Mouse (Mus musculus) adrenal gland, adult 2 months (tissue): ENCODE results near the gene Slc25a44. TPM values are rescaled to one million over a fixed set of nuclear protein-coding genes. Genes with fewer than 3 reads are reported as not detected.
A peak's percentile ranks its signal among the peaks of the same experiment; 100 is the strongest.

ENCODE experiments used
- DNase-seq: peaks from one replicate; pipeline ENCODE4 v3.0.0; 2021
- long read RNA-seq: library from polyadenylated mRNA; stranded (forward); transcript quantifications from one replicate; pipeline ENCODE4 v2.0.0, GENCODE M21; 2021
- polyA plus RNA-seq: library from polyadenylated mRNA; depleted of rRNA; stranded (reverse); fragments of >200 nt; gene quantifications from 2 replicates; pipeline ENCODE4 v1.2.3, GENCODE M21; 2012; rRNA removed
- total RNA-seq, 2 experiments: library from RNA; stranded (reverse); gene quantifications; 2 replicates each; pipeline ENCODE4 v1.2.3; 2021

Slc25a44 gene
- 10 to 100 TPM; 51.1 to 59.4 TPM for total RNA-seq
- polyA plus RNA-seq = 40.7 and 40.9 TPM in 2 replicates
- long read RNA-seq, transcript Slc25a44-201 (4 exons, 3,577 nt) = major isoform, 34 of 97 reads
- long read RNA-seq, transcript Slc25a44-204 (4 exons, 3,504 nt) = minor isoform, 8 of 97 reads
- long read RNA-seq, transcript Slc25a44-203 (4 exons, 3,429 nt) = minor isoform, 8 of 97 reads
- long read RNA-seq, partial matches to known transcripts = 10 of 97 reads
- long read RNA-seq, other reads (novel, unspliced or antisense) = 36 of 97 reads

DNA sequence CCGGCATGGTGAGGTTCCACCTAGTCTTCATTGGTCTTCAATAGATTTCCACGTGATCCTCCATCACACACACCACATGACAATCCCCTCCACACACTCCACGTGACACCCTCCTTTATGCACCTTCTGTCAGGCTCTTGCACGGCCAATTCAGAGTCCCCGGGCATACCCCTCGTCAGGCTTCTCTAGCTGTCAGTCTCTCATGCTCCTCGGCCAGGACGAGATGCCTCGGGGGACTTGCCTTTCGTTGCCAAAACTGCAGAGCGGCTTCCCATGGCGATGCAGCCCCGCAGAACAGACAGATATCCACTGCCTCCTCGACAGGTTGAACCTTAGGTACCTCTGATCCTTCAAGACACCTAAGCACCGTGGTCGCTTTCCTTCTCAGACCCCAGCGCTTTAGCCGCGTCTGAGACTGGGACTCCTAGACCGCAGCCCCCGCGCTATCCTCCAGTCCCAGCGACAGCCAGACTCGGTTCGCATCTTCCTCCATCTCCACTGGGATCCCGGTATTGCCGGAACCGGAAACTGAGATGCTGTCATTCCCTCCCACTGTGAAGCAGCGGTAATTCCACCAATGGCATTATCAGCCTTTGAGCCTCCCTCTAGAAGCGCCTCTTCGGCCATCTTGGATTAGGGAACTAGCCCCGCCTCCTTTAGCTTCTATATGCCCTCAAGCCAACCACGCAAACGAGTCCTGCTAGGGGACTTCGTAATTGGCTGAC, at the start of gene Slc25a44:
Gene Slc25a44, minus strand, starts transcription at position 535 of the 725 bp plus-strand sequence.
- peak; percentile 98 for DNase-seq

GRCm38 (mm10) chr3:88473571-88473970, 48.6 kb upstream of the Slc25a44 start:
- DNase-seq = no peak

- no peak for DNase-seq
Observed at GRCm38 (mm10) chr3:88473020-88473419, 48.1 kb upstream of the Slc25a44 start.

DNA sequence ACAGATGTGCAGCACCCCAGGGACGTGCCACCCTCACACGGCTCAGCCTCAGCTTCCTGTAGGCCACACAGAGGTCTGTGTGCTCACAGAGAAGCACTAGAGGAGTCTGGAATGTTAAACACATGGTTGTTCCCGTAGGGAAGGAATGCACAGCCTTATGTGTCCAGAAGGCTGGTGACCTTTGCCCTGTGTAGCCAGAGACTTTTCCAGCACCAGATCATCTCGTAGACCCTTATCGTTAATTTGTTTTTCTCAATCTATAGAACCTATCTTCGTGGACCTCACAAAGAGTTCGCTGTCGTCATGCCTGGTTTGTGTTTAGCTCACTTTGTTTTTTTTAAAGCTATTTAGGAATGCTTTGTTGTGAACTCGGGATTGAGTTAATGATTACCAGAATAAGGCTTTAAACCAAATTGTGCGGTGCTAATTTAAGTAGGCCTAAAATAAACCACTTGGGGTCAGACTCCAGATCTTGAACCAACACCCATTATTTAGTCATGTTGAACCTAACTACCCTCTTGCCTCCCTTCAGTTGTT, 46.1 kb upstream of the Slc25a44 start:
- DNase-seq = no peak

DNA sequence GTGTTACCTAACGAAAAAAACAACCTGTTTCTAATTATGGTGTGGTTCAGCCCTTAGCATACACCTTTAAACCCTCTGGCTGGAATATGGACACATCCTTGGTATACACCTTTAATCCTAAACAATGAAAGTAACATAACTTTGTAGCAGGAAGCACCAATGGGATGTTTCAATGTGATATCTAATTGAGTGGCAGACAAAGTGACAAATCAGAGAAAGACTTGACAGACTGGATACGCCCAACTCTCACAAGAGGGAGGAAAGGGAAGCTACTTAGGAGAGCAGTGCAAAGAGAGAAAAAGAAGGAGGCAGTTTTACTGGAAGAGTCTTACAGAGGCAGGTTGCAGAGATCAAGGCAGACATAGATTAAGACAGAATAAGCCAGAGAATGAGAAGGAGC, 44.5 kb upstream of the Slc25a44 start:
- DNase-seq = no peak

- DNase-seq = peak; percentile 87
Observed at GRCm38 (mm10) chr3:88467116-88467824, 42.3 kb upstream of the Slc25a44 start.

DNA sequence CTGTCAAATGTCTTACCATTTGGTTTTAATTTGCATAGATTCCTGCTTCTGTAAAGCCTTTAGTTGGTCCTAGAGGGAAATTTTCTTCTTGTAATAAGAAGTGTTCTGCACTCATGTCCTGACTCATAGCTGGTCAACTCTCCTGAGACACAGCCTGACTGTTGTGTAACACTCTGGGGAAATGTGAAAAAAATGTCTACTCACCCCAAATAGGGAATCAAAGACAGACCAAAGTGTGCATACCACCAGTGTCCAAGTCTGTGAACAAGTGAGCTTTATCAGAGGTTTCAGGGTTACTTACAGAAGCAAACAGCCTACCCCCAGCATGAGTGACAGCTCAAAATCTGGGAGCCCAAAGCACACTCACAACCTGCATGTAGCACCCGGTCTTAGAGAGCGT, 40.2 kb upstream of the Slc25a44 start:
- DNase-seq = peak; percentile 39

- peak; percentile 62 for DNase-seq
Observed at GRCm38 (mm10) chr3:88464425-88464824, 39.5 kb upstream of the Slc25a44 start.

GRCm38 (mm10) chr3:88460983-88461696, 36.2 kb upstream of the Slc25a44 start, which contains the start of gene Sema4a:
TSS of gene Sema4a (minus strand) at chr3:88461182.
- DNase-seq = no peak

GRCm38 (mm10) chr3:88460029-88460428, 35.1 kb upstream of the Slc25a44 start:
- no peak for DNase-seq

DNA sequence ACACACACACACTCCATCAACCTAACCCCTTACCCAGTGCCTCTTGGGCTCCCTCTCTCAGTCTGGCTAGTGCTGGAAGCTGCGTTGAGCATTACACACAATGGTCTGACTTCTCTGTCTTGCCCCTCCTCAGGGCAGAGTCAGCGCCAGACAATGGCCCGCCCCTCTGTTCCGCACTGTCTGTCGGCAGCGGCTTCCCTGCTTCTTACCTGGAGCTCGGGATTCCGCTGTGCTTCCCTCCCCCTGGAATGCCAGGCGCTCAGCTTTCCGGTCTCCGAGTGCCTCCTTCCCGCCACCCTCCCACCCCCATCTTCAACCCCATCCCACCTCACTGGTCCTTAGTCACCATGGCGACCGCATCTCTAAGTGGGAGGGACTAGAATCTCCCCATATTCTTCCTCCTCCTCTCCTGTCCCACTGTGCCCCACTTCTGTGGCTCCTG, 33.9 kb upstream of the Slc25a44 start:
- no peak for DNase-seq

DNA sequence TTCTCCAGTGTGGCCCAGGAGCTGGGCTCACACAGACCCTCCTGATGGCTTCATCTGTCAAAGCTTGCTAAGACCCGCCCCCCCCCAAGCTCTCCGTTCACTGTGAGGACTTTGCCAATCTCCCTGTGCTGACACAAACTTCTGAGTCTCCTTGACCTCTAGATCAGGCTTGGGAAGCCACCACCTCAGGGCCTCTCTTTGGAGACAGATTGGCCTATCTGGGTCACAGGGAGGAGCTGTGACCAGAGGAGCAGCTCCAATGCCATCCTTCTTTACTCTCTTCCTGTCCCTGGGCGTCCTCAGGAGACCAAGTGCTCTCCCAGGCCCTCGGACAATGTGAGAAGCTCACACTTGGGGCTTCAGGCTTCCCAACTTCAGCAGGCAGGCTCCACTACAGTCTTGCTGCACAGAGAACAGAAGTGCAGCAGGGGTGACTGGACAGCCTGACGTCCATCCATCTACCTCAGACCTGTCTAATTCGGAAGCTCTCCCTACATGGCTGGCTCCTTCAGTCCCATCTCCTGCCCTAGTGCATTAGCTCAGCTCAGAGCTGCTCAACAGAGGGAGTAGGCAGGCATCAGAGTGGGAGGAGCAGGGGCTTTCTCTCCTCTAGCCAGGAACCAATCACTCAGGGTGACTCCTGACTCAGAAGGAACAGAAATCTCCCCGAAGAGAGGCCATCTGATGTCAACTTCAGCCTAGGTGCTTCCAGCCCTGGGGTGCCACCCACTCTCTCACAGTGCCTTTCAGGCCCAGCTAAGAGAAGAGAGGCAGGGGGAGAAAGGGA, 32.0 kb upstream of the Slc25a44 start:
- DNase-seq = peak; percentile 54

GRCm38 (mm10) chr3:88456313-88456712, 31.4 kb upstream of the Slc25a44 start:
- DNase-seq = no peak

DNA sequence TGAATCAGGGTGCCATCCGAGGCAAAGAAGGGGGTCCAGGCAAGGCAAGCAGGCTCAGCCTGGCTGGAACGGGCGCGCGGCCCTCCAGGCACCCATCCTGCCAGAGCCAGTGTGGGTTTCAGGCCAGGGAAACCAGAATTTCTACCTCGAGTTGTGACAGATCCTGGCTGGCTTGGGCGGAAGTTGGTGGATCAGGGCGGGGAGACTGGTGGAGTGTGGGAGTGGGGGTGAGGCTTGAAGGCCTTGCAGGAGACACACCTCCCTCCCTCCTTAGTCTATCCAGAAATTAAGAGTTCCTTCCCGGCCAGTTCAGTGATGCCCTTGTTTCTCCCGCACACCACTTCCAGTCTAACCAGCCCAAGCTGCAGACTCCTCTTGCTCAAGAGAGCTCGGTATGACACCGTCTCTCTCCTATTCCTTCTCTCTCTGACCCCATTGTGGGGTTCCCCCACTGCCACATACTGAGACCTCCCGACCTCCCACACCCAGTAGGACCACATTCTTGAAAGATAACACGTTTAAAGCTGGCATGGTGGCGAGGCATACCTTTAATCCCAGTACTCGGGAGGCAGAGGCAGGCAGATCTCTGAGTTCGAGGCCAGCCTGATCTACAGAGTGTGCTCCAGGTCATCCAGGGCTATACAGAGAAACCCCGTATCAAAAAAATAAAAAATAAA, 30.8 kb upstream of the Slc25a44 start:
- DNase-seq = no peak

- no peak for DNase-seq
Observed at GRCm38 (mm10) chr3:88454762-88455587, 30.0 kb upstream of the Slc25a44 start.

DNA sequence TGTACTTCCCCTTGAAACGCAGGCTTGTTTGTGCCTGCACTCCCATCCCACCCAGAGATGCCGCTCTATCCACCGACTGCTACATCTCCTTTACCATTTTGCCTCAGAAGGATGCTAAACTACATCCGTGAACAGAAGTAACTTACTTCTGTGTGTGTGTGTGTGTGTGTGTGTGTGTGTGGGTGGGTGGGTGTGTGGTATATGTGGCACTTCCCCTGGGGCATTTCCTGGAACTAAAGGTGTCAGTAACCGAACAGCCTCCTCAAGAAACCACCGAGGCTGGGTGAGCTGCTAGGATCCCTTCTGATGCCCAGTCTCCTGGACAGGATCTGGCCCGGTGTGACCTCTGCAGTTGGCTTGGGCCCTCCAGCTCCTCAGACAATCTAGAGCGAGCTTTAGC, 29.0 kb upstream of the Slc25a44 start:
- no peak for DNase-seq

DNA sequence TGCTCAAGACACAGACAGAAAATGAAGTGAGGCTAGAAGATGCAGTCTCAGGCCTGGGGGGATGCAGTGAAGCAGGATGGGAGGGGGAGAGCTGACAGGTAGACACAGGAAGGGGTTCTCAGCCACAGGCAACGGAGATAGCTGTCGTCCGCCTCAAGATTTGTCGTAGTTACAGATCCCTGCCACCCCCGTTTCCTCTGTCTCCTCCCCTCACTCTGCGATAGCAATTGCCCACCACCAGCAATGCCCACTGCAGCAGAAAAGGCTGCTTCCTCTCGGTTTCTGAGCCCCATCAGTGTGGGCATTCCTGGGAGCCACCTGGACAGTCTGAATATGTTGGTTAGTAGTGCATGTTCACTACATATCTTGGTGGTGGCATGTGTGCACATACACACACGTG, 28.4 kb upstream of the Slc25a44 start:
- DNase-seq = no peak

GRCm38 (mm10) chr3:88452716-88453115, 27.8 kb upstream of the Slc25a44 start:
- no peak for DNase-seq

DNA sequence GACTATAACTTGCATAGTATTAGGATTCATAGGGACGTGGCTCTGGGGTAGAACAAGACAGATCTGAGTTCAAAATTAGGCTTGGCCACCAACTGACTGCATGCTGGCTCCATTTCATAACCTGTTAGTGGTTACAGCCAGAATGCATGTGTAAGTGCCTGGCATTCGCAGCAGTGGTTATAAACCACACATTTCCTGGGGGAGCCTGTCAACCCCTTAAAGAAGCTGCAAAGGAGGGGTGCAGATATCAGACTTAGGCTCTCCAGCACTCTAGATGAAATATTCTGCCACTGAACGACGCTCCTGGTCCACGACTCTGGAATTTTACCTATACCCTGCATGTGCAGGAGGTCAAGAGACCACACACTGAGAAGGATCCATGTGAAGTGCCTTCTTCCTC, 27.3 kb upstream of the Slc25a44 start:
- no peak for DNase-seq
